In genomic region chr2:180555219-180555618, GRCm38 (mm10) we compare ENCODE assay signal across 24 mouse cellular contexts. TPM values are rescaled to one million over a fixed set of nuclear protein-coding genes. Genes with fewer than 3 reads are reported as not detected.
A peak's percentile ranks its signal among the peaks of the same experiment; 100 is the strongest.
DNase-seq lines count a peak whose midpoint lies in the region; ATAC-seq and TF ChIP-seq lines count a peak whose summit lies in the region.
"Had no signal": no experiment of that assay in that cellular context is flagged by ENCODE, and none has a peak within 500 bp of the region (broad histone marks: within the 10 kb centered on the region; RNA-seq: fewer than 3 reads in every experiment).

No protein-coding gene starts in this region.

- H3K27ac ChIP-seq in left cerebral cortex, adult 2 months = no peak overlapping the region
- H3K27ac ChIP-seq: embryonic facial prominence, embryonic 10.5 days; heart, embryonic 10.5 days; neural tube, embryonic 15.5 days had no signal

- H3K27me3 ChIP-seq in Patski = peaks cover 10% of the 10 kb centered on the region
- H3K27me3 ChIP-seq: neural tube, embryonic 15.5 days had no signal

- ATAC-seq in Patski = no peak
- ATAC-seq: hindbrain, embryonic 16.5 days had no signal

- no peak overlapping the region for H3K4me3 ChIP-seq in left cerebral cortex, adult 2 months
- H3K4me3 ChIP-seq: embryonic facial prominence, embryonic 10.5 days; erythroblast, embryonic 14.5 days; heart, embryonic 10.5 days; neural tube, embryonic 15.5 days had no signal

- TF ChIP-seq CTCF in left cerebral cortex, adult 2 months (IDR thresholded peaks at IDR 0.05) = peak; percentile 42
- peak; percentile 60 for TF ChIP-seq CTCF in Patski (IDR thresholded peaks at IDR 0.05)

- in situ Hi-C loops in Patski (cut with MboI; ENCODE audit: low pct_unique_long_range_greater_than_20kb) = no loop called here

- CTCF ChIA-PET in Patski (lab: Charles Lee) = no interaction called here

- peak; percentile 30 to 42 for DNase-seq in cerebellum, postnatal 14 days
- DNase-seq in cerebellum, adult 11 months = no peak
- DNase-seq in left cerebral cortex, adult 2 months (ENCODE audit: extremely low spot score in 1 of 2, low spot score in 2 of 2) = no peak
- DNase-seq in left cerebral cortex, postnatal 10 days (ENCODE audit: extremely low spot score in 1 of 2, low spot score in 2 of 2) = no peak
- peak; percentile 68 for DNase-seq in 3T3-L1 (ENCODE audit: low read depth, low spot score)
- no peak for DNase-seq in Patski (ENCODE audit: low read depth, low spot score)
- no peak for DNase-seq in layer of hippocampus, adult 18-20 months (ENCODE audit: low spot score in 2 of 2)
- DNase-seq in spleen, postnatal 14 days (ENCODE audit: low spot score in 2 of 2) = no peak
- DNase-seq: B cell, adult 2 months; cerebellum, adult 18-20 months; gastrocnemius, postnatal 10 days; kidney, adult 8-10 months; lung, postnatal 14 days; spleen, adult 18-20 months; thymus, postnatal 36 days had no signal

- intact Hi-C loops in left cerebral cortex, adult 2 months (cut with DNase I) = no loop called here
- intact Hi-C loops in left cerebral cortex, postnatal 10 days (cut with DNase I) = loop anchor here (5.0 kb wide), 1 partner anchor 83 kb away; no protein-coding TSS in a partner anchor

- POLR2A ChIA-PET in Patski (lab: Charles Lee) = no interaction called here

RNA-seq across cellular contexts. Expression of gene Mrgbp, which starts 25.9 kb away (rescaled TPM):
- total RNA-seq in left cerebral cortex, adult 2 months (2021) = 10 to 100 TPM; 18.4 to 22.0 TPM
- total RNA-seq in left cerebral cortex, postnatal 10 days (2021) = 10 to 100 TPM; 18.9 to 20.1 TPM
- polyA plus RNA-seq in Patski (2021) = 55.2 TPM
- total RNA-seq in layer of hippocampus, adult 18-20 months (2021) = 10 to 100 TPM; 19.5 to 20.1 TPM

RNA-seq across cellular contexts. Expression of gene Ogfr, which starts 33.8 kb away (rescaled TPM):
- total RNA-seq in left cerebral cortex, adult 2 months (2021) = 10 to 100 TPM; 30.7 to 35.5 TPM
- total RNA-seq in left cerebral cortex, postnatal 10 days (2021) = 10 to 100 TPM; 67.3 to 77.1 TPM
- polyA plus RNA-seq in Patski (2021) = 81.2 TPM
- 10 to 100 TPM; 35.5 to 37.1 TPM for total RNA-seq in layer of hippocampus, adult 18-20 months (2021)

RNA-seq across cellular contexts. Expression of gene Col9a3, which starts 42.4 kb away (rescaled TPM):
- total RNA-seq in left cerebral cortex, adult 2 months (2021) = 1 to 10 TPM; 5.1 to 7.2 TPM
- total RNA-seq in left cerebral cortex, postnatal 10 days (2021) = 10 to 100 TPM; 23.4 to 26.5 TPM
- polyA plus RNA-seq in Patski (2021) = 1.3 TPM
- total RNA-seq in layer of hippocampus, adult 18-20 months (2021) = 1 to 10 TPM; 5.8 to 6.7 TPM
- total RNA-seq: liver, adult 2 months had no signal

RNA-seq across cellular contexts. Expression of gene Ntsr1, which starts 55.4 kb away (rescaled TPM):
- total RNA-seq in left cerebral cortex, adult 2 months (2021) = 1 to 10 TPM; 6.0 to 7.9 TPM
- 10 to 100 TPM; 27.3 to 29.2 TPM for total RNA-seq in left cerebral cortex, postnatal 10 days (2021)
- not detected for polyA plus RNA-seq in Patski (2021)
- 1 to 10 TPM; 2.7 to 3.5 TPM for total RNA-seq in layer of hippocampus, adult 18-20 months (2021)
- total RNA-seq: heart, postnatal 25 days; liver, adult 2 months; megakaryocyte-erythroid progenitor cell, adult 5-6 weeks; MEL had no signal
- polyA plus RNA-seq: erythroblast, embryonic 14.5 days; liver, adult 2 months had no signal

Comparison
In these comparisons a context has a peak if more than half of its experiments do, and no peak if none do; other contexts are left out.
1. DNase-seq: peak in cerebellum, postnatal 14 days (2 of 2) and 3T3-L1 (single experiment); none in cerebellum, adult 11 months (single experiment), left cerebral cortex, adult 2 months (0 of 2), left cerebral cortex, postnatal 10 days (0 of 2), Patski (single experiment), layer of hippocampus, adult 18-20 months (0 of 2) and spleen, postnatal 14 days (0 of 2).